Mouse (Mus musculus) fat pad, adult 2 months (tissue): Measurements from ENCODE around the gene Eppin.
"Not testable (repeated sequence)": the region's sequence is repeated elsewhere in the genome, so short reads cannot be mapped to it uniquely, and the experiment has no call there.

Source experiments
- DNase-seq: peaks from one replicate; pipeline ENCODE4 v3.0.0-alpha.2; 2011; ENCODE audit warnings: low read depth, low spot score; ENCODE audit errors: extremely low read depth

The Eppin gene

DNA sequence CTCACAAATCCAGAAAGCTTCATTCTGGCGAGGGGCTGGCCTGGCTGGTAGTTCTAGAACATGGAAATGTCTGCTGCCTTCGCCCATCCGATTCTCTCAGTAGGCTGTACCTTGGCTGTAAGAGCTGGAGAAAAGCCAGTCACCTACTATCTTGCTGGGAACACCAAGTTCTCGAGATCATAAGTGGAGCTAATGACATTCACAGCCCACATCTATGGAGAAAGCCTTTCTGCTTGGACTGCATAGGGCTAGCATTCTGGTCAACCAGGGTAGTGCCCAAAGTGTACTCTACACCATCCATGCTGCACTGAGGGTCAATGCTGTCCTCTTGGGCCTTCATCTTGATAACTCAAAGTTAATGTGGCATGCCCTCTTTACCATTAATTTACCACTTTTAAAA lies at the start of gene Eppin:
TSS of gene Eppin (minus strand) at position 101 of the 400 bp plus-strand sequence.
- no peak for DNase-seq

DNA sequence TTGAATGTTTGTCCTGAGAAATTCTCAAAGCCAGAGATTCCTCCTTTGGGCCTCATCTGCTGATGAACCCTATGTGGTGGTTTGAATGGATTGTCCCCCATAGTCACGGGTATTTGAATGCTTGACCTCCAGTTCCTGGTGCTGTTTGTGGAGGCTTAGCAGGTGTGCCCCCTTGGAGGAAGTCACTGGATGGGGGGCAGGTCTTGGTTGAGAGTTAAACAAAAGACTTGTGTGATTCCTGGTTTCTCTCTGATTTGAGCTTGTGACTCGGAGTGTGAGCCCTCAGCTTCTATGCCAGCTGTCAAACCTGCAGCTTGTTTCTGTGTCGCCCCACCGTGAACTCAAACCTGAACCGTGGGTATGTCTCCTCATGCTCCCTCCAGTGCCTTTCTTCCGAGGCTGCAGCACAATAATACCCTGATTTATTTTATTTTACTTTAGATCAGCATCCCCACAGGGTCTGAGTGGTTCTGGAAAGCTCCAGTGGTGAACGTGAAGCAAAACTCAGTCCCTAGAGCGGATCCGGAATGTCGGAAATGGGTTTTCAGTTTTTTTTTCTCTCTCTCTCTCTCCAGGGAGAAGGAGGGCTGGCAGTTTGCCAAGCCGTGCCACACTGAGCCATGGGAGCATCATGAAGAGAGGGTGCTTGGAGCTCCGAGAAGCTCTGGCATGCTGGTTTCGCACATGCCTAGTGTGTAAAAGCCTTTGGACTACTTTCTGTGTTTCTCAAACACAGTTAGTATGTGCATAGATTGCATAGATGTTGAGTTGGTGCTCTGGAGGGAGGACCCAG lies 48.7 kb upstream of the Eppin start:
- no peak for DNase-seq

DNA sequence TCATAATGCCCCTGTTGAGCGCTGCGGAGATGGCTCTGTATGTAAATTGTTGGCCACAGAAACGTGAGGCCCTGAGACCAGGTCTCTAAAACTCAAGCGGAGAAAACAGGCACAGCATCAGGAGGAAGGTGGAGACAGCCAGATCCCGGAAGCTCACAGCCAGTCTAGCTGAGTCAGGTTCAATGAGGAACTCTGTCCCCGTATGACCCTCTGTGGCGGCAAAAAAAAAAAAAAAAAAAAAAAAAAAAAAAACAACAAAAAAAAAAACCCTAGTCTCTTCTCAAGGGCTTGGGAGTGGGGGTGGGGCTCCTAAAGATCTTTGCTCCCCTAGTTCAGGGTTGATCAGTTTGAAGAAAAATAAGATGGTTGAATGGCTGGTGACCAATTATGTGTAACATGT lies 47.7 kb upstream of the Eppin start:
- DNase-seq = no peak

DNA sequence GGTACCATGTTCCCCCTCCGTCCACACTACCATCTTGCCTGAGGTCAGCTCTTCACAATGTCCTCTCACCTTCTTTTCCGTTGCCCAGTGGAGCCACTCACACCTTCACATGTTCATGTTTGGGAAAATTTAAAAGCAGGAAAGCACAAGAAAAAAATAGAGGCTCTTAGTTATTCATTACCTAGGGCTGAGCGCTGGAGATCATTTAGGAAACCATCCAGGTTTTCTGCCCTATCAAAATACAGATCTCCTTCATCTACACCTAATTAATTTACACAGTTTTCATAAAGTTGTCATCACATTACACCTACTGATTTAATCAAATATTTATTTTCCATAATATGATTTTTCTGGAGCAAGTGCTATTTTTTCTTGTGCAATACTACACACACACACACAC lies 45.3 kb upstream of the Eppin start, which contains the start of gene Wfdc16:
TSS of gene Wfdc16 (minus strand) at position 101 of the 400 bp plus-strand sequence.
- no peak for DNase-seq

DNA sequence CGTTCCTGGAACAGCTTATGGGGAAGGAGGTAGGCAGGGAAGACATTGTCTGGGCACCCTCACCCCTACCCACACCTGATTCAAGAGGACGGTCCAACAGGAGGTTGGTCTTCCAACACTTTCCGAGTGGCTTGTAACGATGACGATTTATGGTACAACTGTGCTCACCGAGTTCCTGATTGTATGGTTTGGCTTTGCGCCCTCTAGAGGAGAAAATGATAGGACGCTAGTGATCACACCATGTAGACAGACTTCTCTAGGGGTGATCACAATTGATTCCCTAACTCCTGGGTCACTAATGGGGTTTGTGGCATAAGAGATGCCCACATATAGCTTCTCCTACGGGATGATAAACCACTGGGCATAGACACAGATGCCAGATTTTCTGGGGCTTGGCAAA lies 41.9 kb upstream of the Eppin start:
- no peak for DNase-seq

DNA sequence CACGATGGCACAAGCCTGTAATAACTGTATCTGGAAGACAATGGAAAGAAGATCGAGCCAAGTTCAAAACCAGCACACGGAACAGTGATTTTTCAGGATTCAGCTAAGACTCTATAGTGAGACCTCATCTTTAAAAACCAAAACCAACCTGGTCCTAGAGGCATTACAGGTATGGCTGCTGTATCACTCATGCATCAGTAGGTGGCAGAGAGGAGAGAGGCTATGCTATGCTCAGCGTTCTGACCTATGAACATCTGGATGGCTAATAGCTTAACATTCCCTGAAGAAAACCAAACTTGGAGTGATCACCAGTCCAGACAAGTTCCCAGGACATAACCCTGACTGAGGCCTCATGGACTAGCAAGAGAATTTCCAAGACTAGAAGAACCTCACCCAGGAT lies 28.4 kb upstream of the Eppin start:
- no peak for DNase-seq

DNA sequence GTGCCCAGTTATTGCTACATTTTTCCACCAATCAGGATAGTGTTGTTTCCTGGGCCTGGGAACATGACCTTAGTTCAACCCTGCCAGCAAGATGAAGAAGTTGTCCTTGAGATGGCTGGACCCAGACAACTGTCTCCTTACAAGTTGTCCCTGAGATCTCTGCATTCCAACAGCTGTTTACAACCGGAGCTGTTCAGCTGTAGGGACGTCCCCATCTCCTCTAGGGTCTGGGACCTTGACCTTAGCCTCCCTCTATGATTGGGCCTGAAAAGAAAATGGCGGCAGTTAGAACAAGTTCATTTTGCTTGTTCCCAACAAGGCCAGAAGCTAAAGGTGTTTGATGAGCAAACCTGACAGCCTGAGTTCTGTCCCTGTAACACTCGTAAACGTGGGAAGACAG lies 25.7 kb upstream of the Eppin start:
- no peak for DNase-seq

DNA sequence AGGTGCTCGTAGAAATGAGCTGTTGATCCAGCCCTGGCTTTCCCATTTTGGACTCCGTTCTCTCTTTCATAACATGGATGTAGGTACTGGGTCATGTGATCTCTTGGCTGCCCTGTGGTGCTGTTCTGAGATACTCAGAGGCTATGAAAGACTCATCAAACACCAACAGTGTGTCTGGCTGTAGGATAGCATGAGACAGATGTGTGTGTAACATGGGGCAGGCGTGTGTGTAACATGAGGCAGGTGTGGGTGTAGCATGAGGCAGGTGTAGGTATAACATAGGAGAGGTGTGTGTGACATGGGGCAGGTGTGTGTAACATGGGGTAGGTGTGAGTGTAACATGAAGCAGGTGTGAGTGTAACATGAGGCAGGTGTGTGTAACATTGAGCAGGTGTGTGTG lies 22.0 kb upstream of the Eppin start:
- no peak for DNase-seq

DNA sequence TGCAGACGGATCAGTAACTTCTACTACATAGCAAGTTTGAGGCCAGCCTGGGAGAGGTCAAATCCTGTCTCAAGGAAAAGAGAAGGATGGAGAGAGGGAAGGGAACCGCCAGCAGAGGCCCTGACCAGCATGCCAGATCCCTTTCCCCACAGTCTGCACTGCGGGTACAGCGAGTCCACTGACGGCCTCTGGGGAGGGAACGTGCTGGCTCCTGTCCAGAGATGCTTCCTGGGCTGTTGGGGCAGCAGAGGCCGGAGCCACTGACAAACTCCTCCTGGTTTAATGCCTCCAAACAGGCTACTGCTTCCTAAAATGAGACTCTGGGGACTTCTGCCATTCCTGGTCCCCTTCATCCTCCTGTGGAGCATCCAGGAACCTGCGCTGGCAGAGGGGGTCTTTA lies 20.1 kb upstream of the Eppin start, which contains the start of the genes Wfdc6b and Wfdc8:
TSS of gene Wfdc6b (plus strand) at position 52 of the 400 bp plus-strand sequence.
TSS of gene Wfdc8 (minus strand) at position 156 of the 400 bp plus-strand sequence.
- DNase-seq = not testable (repeated sequence)

DNA sequence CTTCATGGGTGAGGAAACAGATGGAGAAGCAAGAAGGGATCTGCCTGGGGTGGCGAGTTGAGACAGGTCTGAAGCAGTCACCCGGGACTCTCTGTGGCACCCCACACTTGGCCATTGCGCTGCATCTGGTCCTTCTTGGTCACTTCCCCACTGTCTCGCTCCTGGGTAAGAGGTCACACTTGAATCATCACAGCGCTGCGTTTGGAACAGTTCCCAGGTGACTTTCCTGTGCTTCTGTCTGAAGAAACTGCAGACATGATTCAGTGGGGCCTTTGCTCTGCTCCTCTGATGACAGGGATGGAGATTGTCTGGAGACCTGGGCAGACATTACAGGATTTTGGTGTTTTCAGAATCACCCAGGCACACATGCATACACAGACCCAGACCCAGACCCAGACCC lies 15.4 kb upstream of the Eppin start:
- no peak for DNase-seq

DNA sequence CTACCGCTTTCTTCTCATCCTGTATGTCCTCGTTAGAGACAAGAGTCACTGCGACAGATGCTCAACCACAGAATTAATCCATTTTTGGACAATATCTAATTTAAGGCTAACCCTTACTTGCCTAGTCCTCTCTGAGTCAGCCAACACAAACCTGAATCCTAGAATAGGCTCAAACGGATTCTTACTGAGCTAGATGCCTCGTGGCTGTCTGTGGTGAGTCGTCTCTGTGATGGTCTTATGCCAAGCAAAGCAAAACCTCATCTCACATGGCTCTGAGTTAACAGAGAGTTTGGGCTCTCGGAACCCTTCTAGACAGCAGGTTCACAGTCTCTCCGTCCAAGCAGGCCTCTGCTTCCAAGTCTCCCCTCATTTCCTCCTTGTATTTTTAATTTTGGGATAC lies 11.0 kb upstream of the Eppin start:
- DNase-seq = no peak

DNA sequence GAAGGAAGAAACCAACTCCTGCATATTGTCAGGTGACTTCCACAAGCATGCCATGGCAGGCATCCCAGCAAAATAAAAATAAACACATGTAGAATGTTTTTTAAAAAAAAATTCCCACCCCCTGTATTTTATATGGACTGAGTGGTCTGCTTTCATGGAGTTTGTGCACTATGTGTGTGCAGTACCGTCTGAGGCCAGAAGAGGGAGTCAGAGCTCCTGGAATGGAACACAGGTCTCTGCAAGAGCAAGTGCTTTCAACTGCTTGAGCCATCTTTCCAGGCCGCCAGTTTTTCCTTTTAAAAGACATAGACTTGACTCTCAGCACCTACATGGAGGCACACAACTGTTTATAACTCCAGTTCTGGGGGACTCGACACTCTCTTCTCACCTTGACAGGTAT lies 10.1 kb upstream of the Eppin start:
- no peak for DNase-seq

DNA sequence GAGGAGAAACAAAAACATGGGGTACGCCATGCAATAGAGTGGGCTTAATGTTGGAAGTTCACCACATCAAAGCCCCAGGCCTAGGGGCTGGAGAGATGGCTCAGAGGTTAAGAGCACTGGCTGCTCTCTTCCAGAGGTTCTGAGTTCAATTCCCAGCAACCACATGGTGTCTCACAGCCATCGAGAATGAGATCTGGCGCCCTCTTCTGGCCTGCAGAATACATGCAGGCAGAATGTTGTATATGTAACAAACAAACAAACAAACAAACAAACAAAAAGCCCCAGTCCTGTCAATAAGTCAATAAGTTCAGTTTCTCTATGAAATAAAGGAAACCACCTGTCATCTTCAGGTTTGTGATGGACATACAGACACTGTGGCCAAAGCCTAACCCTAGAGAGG lies 6.8 kb upstream of the Eppin start:
- no peak for DNase-seq

DNA sequence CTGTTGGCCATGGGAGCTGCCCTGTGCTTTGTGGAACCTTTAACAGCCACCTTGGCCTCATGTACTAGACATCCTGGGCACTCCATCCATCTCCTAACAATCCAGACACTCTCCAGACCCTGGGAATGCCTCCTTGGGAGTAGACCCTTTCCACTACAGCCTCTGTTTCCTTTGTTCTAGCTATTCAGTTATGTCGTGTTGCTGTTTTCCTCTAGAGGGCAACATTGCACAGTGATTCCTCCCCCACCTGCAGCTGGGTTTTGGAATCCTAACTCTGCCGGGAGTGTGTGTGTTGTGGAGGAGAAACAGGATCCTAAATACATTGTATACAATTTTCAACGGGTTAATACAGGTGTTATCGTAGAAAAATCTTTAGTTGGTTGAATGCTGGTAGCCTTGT lies 1.4 kb downstream of the Eppin start:
- DNase-seq = no peak

DNA sequence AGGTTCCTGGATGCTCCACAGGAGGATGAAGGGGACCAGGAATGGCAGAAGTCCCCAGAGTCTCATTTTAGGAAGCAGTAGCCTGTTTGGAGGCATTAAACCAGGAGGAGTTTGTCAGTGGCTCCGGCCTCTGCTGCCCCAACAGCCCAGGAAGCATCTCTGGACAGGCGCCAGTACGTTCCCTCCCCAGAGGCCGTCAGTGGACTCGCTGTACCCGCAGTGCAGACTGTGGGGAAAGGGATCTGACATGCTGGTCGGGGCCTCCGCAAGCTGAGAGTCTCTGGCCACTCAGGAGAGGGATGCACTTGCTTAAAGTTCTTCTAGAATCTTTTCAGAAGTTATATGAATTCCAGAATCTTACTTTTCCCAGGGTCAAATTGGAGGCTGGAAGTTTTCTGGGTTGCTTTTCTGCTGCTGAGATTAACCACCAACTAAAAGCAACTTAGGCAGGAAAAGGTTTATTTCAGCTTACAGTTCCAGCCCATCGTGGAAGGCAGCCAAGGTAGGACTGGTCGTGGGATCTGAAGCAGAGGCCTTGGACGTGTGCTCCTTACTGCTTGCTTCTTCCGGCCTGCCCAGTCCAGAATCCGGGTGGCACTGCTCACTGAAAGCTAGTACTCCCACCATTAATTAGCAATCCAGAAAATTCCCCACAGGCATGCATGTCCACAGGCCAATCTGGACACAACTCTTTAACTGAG lies 8.2 kb downstream of the Eppin start, which contains the start of gene Wfdc6a:
TSS of gene Wfdc6a (minus strand) at position 423 of the 701 bp plus-strand sequence.
- DNase-seq = not testable (repeated sequence)

DNA sequence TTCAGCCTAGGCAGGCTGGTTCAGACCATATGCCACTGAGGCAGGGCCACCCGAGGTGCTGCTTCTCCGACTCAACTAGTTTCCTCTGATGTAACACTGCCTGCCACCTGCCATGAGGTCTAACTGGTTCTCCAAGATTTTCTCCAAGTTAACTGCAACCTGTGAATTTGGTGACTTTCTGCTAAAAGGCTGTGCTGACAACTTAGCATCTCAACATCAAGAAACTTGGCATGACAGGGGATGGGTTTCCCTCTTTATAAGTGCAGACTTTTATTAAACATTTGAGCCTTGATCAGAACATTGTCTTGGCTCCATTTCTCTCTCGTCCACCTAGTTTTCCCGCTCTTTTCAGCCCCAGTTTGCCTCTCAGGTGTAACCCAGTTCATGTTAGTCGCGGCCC lies 20.0 kb downstream of the Eppin start, which contains the start of gene Spint3:
TSS of gene Spint3 (minus strand) at position 101 of the 400 bp plus-strand sequence.
- not testable (repeated sequence) for DNase-seq

DNA sequence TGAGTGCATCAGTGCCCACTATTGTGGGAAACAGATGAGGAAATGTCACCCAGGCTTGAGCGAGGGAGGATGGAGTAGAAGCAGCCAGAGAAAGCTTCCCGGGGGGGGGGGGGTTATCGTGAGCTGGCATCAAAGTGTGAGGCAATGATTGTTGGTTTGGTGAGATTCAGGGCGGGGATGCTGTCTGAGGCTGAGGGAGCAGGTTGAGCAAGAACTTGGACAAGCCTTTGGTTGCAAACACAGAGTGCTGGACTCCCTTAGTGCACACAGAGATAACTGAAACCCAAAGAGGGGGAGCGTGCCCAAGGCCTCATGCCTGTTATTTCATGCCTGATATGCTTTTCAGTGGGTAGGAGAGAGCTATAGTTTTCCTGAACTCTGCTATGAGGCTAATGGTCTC lies 25.9 kb downstream of the Eppin start:
- no peak for DNase-seq

DNA sequence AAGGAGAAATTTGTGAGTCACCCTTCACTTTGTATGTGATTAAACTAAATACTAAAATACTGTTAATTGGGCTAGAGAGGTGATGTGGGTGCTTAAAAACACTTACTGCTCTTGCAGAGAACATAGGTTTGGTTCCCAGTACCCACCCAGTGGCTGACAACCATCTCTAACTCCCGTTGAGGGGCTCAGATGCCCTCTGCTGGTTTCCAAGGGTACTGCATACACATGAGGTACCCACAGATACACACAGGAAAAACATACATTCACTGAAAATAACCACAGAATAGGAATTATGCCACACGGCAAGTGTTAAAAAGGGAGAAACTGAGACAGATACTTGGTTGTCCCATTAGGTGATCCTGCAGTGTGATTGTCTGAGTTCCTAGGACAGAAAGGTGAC lies 26.4 kb downstream of the Eppin start:
- no peak for DNase-seq

DNA sequence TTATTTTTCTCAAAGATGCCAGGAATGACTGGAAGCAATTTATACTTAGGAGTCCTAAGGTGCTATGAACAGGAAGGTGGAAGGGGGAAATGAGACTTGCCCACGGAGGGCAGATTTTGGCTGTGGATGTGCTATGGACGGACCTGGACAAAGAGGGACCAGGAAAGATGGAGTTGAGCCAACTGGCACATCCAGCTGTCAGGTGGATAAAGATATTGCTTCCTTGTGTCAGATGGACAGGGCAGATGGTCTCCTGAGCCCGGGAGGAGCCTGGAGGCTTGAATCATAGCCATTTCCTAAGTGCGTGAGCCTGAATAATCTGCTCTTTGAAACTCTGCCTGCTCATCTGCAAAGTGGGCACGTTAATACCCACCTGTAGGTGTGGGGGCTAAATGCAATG lies 29.0 kb downstream of the Eppin start:
- no peak for DNase-seq

DNA sequence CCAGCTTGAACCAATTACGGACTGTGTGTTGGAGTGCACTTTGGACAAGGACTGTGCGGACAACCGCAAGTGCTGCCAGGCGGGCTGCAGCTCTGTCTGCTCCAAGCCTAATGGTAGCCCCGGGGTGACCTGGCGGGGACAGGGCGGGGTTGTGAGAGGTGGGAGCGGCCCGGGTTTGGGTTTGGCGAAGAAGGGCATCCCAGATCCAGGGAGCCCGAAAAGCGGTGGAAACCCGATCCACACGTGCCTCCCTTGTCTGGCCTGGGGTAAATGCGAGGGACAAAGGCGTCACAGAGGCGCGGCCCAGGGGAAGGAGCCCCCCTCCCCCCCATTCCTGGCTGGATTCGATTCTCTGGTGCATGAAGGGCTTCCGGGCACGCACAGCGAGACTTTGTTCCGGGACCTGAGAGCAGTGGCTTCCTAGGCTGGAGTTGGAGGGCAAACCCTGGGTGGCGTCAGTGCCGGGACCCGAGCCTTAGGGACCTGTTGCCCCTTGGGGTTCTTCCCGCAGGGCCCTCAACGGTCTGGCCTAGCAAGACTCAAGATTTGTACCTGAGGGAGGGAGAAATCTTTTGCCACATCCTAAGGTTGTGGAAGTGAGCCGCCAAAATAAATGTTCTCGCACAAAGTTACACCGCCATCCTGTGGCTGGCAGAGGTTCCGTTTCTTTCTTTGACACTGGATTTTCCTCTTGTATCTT lies 29.9 kb downstream of the Eppin start:
- no peak for DNase-seq

DNA sequence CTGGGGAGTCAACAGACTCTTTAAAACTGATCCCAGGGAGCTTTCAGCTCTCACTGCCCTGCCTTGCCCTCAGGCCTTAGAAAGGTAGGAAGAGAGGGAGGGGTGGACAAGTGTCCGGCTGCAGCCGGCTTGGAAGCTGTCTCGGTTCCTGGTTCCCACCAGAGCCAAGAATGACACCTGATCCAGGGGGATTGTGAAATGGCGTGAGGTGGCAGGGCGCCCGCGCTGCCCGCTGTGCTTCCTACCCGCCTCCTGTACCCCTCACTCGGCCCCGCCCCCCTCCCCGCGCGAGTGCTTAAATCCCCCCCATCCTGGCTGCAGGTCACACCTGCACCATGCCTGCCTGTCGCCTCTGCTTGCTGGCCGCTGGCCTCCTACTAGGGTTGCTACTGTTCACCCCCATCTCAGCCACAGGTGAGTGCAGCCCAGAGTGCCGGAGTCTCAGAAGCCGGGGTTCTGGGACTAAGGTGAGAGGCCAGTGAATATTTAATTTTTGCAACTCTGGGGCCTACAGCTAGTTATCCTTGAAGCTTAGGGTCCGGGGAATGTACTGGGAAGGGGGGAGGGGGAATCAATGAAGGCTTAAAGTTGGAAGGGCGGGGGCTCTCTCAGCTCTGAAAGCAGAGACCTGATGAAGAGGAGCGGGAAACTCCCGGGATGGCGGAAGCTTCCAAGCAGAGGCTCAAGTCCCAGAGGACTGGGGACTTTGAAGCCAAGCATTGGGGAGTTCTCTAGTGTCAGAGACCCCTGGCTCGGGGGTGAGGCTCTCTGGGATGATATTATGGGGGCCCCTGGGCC lies 30.8 kb downstream of the Eppin start, which contains the start of gene Wfdc2:
TSS of gene Wfdc2 (plus strand) at position 23 of the 798 bp plus-strand sequence.
- no peak for DNase-seq
